Mouse (Mus musculus): ENCODE results near the gene Klf13.

The Klf13 gene

GRCm38 (mm10) chr7:63938914-63939396 is at the start of gene Klf13:
Gene Klf13 (minus strand): TSS chr7:63938915.
- CTCF ChIA-PET: interaction anchor here in 1 of 4 experiments (0.8 to 1.1 kb wide), 2 partner anchors 23 to 24 kb away, joined by 3 read pairs; no protein-coding TSS in a partner anchor
- POLR2A ChIA-PET: interaction anchor here in 3 of 4 experiments (0.7 to 12.1 kb wide), 51 partner anchors 9 to 934 kb away, joined by 3 to 475 read pairs (median 5); partner anchors contain the start of genes Mcee (in 1 of the 3), Mphosph10 (in 1 of the 3) and Nsmce3 (in 1 of the 3)

GRCm38 (mm10) chr7:63988391-63988790 is 49.7 kb upstream of the Klf13 start:
- CTCF ChIA-PET: no interaction called here
- POLR2A ChIA-PET: interaction anchor here in 2 of 4 experiments (0.6 to 4.5 kb wide), 2 partner anchors 30 to 43 kb away, joined by 3 to 22 read pairs; no protein-coding TSS in a partner anchor

GRCm38 (mm10) chr7:63986407-63987182 is 47.9 kb upstream of the Klf13 start:
- ChIA-PET POLR2A (interaction anchor here in 3 of 4 experiments (0.6 to 4.5 kb wide), 13 partner anchors 12 to 219 kb away, joined by 3 to 22 read pairs (median 3); no protein-coding TSS in a partner anchor), CTCF (interaction anchor here in 1 of 4 experiments (0.9 kb wide), 1 partner anchor 13 kb away, joined by 3 read pairs; no protein-coding TSS in a partner anchor)

GRCm38 (mm10) chr7:63985696-63986406 is 47.1 kb upstream of the Klf13 start:
- ChIA-PET POLR2A (interaction anchor here in 3 of 4 experiments (0.6 to 4.5 kb wide), 15 partner anchors 12 to 218 kb away, joined by 3 to 22 read pairs (median 3); no protein-coding TSS in a partner anchor), CTCF (interaction anchor here in 1 of 4 experiments (0.9 kb wide), 1 partner anchor 12 kb away, joined by 3 read pairs; no protein-coding TSS in a partner anchor)

GRCm38 (mm10) chr7:63985266-63985665 is 46.6 kb upstream of the Klf13 start:
- ChIA-PET POLR2A (interaction anchor here in 2 of 4 experiments (0.6 to 4.5 kb wide), 7 partner anchors 16 to 318 kb away, joined by 3 to 22 read pairs (median 3); no protein-coding TSS in a partner anchor), CTCF (interaction anchor here in 2 of 4 experiments (0.7 kb wide), 2 partner anchors 22 to 34 kb away, joined by 3 to 6 read pairs; no protein-coding TSS in a partner anchor)

- ChIA-PET POLR2A (interaction anchor here in 3 of 4 experiments (0.6 to 2.5 kb wide), 12 partner anchors 9 to 188 kb away, joined by 3 to 11 read pairs (median 6); partner anchors contain the start of gene Klf13 (in 1 of the 3)), CTCF (interaction anchor here in 2 of 4 experiments (0.6 to 1.1 kb wide), 2 partner anchors 10 to 136 kb away, joined by 3 read pairs; no protein-coding TSS in a partner anchor)
Observed at GRCm38 (mm10) chr7:63984329-63984728, 45.6 kb upstream of the Klf13 start.

- POLR2A ChIA-PET: no interaction called here
- CTCF ChIA-PET: no interaction called here
Observed at GRCm38 (mm10) chr7:63977631-63978030, 38.9 kb upstream of the Klf13 start.

- CTCF ChIA-PET: no interaction called here
- POLR2A ChIA-PET: interaction anchor here (0.6 to 9.5 kb wide), 8 partner anchors 11 to 463 kb away, joined by 3 to 130 read pairs (median 4); no protein-coding TSS in a partner anchor
Observed at GRCm38 (mm10) chr7:63970986-63971385, 32.3 kb upstream of the Klf13 start.

- POLR2A ChIA-PET: interaction anchor here in 2 of 4 experiments (0.6 to 9.5 kb wide), 7 partner anchors 10 to 82 kb away, joined by 3 to 130 read pairs (median 4); no protein-coding TSS in a partner anchor
- CTCF ChIA-PET: interaction anchor here in 1 of 4 experiments (0.6 to 0.7 kb wide), 2 partner anchors 11 to 18 kb away, joined by 4 to 6 read pairs; no protein-coding TSS in a partner anchor
Observed at GRCm38 (mm10) chr7:63969941-63970340, 31.2 kb upstream of the Klf13 start.

GRCm38 (mm10) chr7:63965635-63966418 is 27.1 kb upstream of the Klf13 start:
- ChIA-PET CTCF (no interaction called here), POLR2A (interaction anchor here in 3 of 4 experiments (0.7 to 18.1 kb wide), 8 partner anchors 9 to 124 kb away, joined by 3 to 475 read pairs (median 4); partner anchors contain the start of gene Klf13 (in 1 of the 3))

- CTCF ChIA-PET: no interaction called here
Observed at GRCm38 (mm10) chr7:63965135-63965534, 26.4 kb upstream of the Klf13 start.

GRCm38 (mm10) chr7:63964121-63964520 is 25.4 kb upstream of the Klf13 start:
- POLR2A ChIA-PET: interaction anchor here in 3 of 4 experiments (0.8 to 18.1 kb wide), 16 partner anchors 7 to 68 kb away, joined by 3 to 475 read pairs (median 5); partner anchors contain the start of gene Klf13 (in 2 of the 3)
- CTCF ChIA-PET: interaction anchor here in 1 of 4 experiments (0.7 to 1.0 kb wide), 3 partner anchors 50 to 210 kb away, joined by 3 to 4 read pairs (median 3); no protein-coding TSS in a partner anchor

More at GRCm38 (mm10) chr7:63965135-63965534, 26.4 kb upstream of the Klf13 start:
- POLR2A ChIA-PET: interaction anchor here in 3 of 4 experiments (1.1 to 18.1 kb wide), 7 partner anchors 8 to 26 kb away, joined by 3 to 475 read pairs (median 6); partner anchors contain the start of gene Klf13 (in 2 of the 3)

GRCm38 (mm10) chr7:63963632-63964031 is 24.9 kb upstream of the Klf13 start:
- ChIA-PET POLR2A (interaction anchor here in 3 of 4 experiments (0.8 to 18.1 kb wide), 19 partner anchors 8 to 86 kb away, joined by 3 to 475 read pairs (median 5); partner anchors contain the start of gene Klf13 (in 2 of the 3)), CTCF (interaction anchor here in 1 of 4 experiments (0.7 to 1.0 kb wide), 4 partner anchors 16 to 210 kb away, joined by 3 to 4 read pairs (median 3); no protein-coding TSS in a partner anchor)

GRCm38 (mm10) chr7:63957872-63958640 is 19.3 kb upstream of the Klf13 start:
- POLR2A ChIA-PET: interaction anchor here in 3 of 4 experiments (0.6 to 18.1 kb wide), 66 partner anchors 8 to 915 kb away, joined by 3 to 475 read pairs (median 8); partner anchors contain the start of genes Klf13 (in 3 of the 3), E030018B13Rik (in 1 of the 3), Mcee (in 1 of the 3) and Mphosph10 (in 1 of the 3)
- CTCF ChIA-PET: interaction anchor here in 1 of 4 experiments (0.5 kb wide), 1 partner anchor 14 kb away, joined by 5 read pairs; no protein-coding TSS in a partner anchor

GRCm38 (mm10) chr7:63956981-63957713 is 18.4 kb upstream of the Klf13 start:
- POLR2A ChIA-PET: interaction anchor here (0.6 to 18.1 kb wide), 110 partner anchors 8 to 916 kb away, joined by 3 to 475 read pairs (median 5); partner anchors contain the start of genes Klf13 (in 3 of the 4), Mcee (in 2 of the 4), Mphosph10 (in 2 of the 4) and Mtmr10 (in 2 of the 4)

More at GRCm38 (mm10) chr7:63956981-63957713, 18.4 kb upstream of the Klf13 start:
- CTCF ChIA-PET: interaction anchor here in 2 of 4 experiments (0.5 to 1.0 kb wide), 4 partner anchors 13 to 101 kb away, joined by 3 to 5 read pairs (median 4); no protein-coding TSS in a partner anchor

All from embryonic stem cell, embryonic (primary cell).